Mouse (Mus musculus) limb, embryonic 14.5 days (tissue): ENCODE measurements around the gene Ndufaf8. TPM values are rescaled to one million over a fixed set of nuclear protein-coding genes. Genes with fewer than 3 reads are reported as not detected.

Experiments
- ATAC-seq: fragments of 200-750 bp; cut with Nextera tagmentation; 2 replicates; pipeline ENCODE4 v1.8.0; 2017; ENCODE audit warnings: low read depth, moderate number of reproducible peaks, moderate TSS enrichment; ENCODE audit not compliant: low FRiP score
- DNase-seq: peaks from one replicate; pipeline ENCODE4 v3.0.0-alpha.2; 2015; ENCODE audit warnings: low spot score
- H3K27ac ChIP-seq: fragments of 300-500 bp; sonication (generic); replicated peaks from 2 replicates; pipeline ENCODE4 v1.5.1; 2014; ENCODE audit warnings: low read depth, mild to moderate bottlenecking, low read length, moderate library complexity, mixed read lengths
- H3K27me3 ChIP-seq: fragments of 300-500 bp; sonication (generic); 2 replicates; pipeline ENCODE4 v1.6.1; 2014; ENCODE audit warnings: low read length, mixed read lengths; ENCODE audit not compliant: control insufficient read depth, insufficient read depth
- H3K36me3 ChIP-seq: fragments of 300-500 bp; sonication (generic); 2 replicates; pipeline ENCODE4 v1.6.1; 2014; ENCODE audit warnings: mild to moderate bottlenecking, low read length, moderate library complexity, mixed read lengths; ENCODE audit not compliant: control insufficient read depth, insufficient read depth
- H3K4me1 ChIP-seq: fragments of 300-500 bp; sonication (generic); 2 replicates; pipeline ENCODE4 v1.6.1; 2014; ENCODE audit warnings: antibody characterized with exemption, low read length, mixed read lengths; ENCODE audit not compliant: control insufficient read depth, insufficient read depth
- H3K4me2 ChIP-seq: fragments of 300-500 bp; sonication (generic); replicated peaks from 2 replicates; pipeline ENCODE4 v1.6.1; 2014; ENCODE audit warnings: low read depth, mild to moderate bottlenecking, low read length, moderate library complexity; ENCODE audit not compliant: severe bottlenecking
- H3K4me3 ChIP-seq: fragments of 300-500 bp; sonication (generic); replicated peaks from 2 replicates; pipeline ENCODE4 v1.5.1; 2014; ENCODE audit warnings: low read length
- H3K9ac ChIP-seq: fragments of 300-500 bp; sonication (generic); 2 replicates; pipeline ENCODE4 v1.6.1; 2014; ENCODE audit warnings: mild to moderate bottlenecking, low read depth, low read length, moderate library complexity; ENCODE audit not compliant: severe bottlenecking
- H3K9me3 ChIP-seq: fragments of 300-500 bp; sonication (generic); 2 replicates; pipeline ENCODE4 v1.6.1; 2016; ENCODE audit warnings: low read length; ENCODE audit not compliant: control insufficient read depth
- POLR2A ChIP-seq: fragments of 200-500 bp; IDR thresholded peaks from 2 replicates; pipeline ENCODE4 v1.8.0; 2012; ENCODE audit warnings: inconsistent platforms, mild to moderate bottlenecking, moderate library complexity, borderline replicate concordance; ENCODE audit not compliant: insufficient read depth, insufficient read length; ENCODE audit errors: extremely low read depth
- WGBS: fragments of 180-500 bp; shearing (Covaris S2); extraction: QIAGEN DNeasy Blood & Tissue Kit; methylation state at CpG from one replicate; pipeline ENCODE4 v1.1.7; 2014; 5-methylcytosine and 5-hydroxymethylcytosine counted together
- polyA plus RNA-seq, 2 experiments: library from polyadenylated mRNA; depleted of rRNA in 1 of 2; stranded (reverse) in 1 of 2; unstranded in 1 of 2; fragments of >200 nt; fragmentation: Nextera tagmentation in 1 of 2; extraction: Ambion mirVana in 1 of 2; gene quantifications; 2 replicates each; pipeline versions ENCODE4 v1.2.1 to v1.2.3; 2012 to 2014

The Ndufaf8 gene
- polyA plus RNA-seq, 2 experiments, result 40.0 to 81.2 TPM

DNA sequence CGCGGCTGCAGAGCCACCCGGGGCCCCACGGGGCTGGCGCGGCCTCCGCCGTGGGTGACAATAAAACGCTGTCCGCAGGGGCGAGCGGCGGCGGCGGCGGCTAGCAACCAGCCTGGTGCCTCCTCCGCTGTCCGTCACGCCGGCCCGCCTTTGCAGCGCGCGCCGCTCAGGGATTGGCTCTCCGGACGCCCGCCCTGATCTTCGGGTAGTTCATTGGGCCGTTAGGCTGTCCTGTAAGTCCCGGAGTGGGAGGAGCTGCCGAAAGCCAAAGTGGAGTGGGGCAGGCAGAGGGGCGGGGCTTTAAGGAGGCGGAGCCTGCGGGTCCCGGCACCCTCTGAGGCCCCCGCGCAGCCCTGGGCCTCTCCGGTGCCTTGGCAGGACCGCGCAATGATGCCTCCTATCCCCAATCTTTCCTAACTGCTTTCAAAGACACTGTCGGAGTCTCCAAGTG is 12.0 kb upstream of the Ndufaf8 start, which contains the start of gene Cep131:
TSS of gene Cep131 (minus strand) at position 126 of the 451 bp plus-strand sequence.
- ATAC-seq (peak; percentile 98), DNase-seq (peak; percentile 97)
- H3K27ac ChIP-seq, result peak within 1 kb of the TSS; percentile 52; the same call in 1 of the 2 replicates
- peak within 1 kb of the TSS; percentile 95 for H3K4me2 ChIP-seq
- H3K36me3 ChIP-seq, result peaks cover 33% of the 10 kb centered on the region
- H3K4me1 ChIP-seq, result peaks cover 11% of the 10 kb centered on the region
- under 1% methylated on average over 37 of the region's 42 CpGs for WGBS
- H3K27me3 ChIP-seq, result no peaks in the 10 kb centered on the region
- H3K9ac ChIP-seq, result peak within 1 kb of the TSS; percentile 88
- peak within 1 kb of the TSS; percentile 94 for H3K4me3 ChIP-seq
- H3K9me3 ChIP-seq, result no peaks in the 10 kb centered on the region
- TF ChIP-seq POLR2A, result no peak

DNA sequence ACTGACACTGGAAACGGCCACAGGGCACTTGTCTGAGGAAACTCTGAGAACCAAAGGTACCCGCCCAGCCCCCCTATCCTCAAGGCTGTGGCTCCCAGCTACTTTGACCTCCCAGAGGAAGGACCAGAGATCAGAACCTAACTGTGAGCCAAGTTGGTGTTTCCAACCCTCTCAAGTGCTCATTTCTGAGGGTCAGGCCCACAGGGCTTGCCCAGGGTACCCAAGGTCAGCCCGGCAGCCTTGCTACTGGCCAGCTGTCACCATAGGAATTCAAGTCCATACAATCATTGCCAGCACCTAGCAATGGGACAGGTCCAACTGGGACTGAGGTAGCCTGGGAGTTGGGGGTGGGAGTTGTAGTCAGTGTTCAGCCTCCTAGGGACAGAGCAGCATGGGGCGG is 8.1 kb upstream of the Ndufaf8 start:
- Histone ChIP-seq H3K27me3 (no peaks in the 10 kb centered on the region), H3K9me3 (no peaks in the 10 kb centered on the region), H3K27ac (no peak overlapping the region), H3K36me3 (peaks cover 44% of the 10 kb centered on the region), H3K4me1 (peaks cover 5% of the 10 kb centered on the region), H3K4me3 (no peak overlapping the region), H3K4me2 (no peak overlapping the region), H3K9ac (no peak overlapping the region)
- TF ChIP-seq POLR2A, result no peak
- WGBS, result 94% methylated on average over 4 of the region's 4 CpGs
- no peak for ATAC-seq
- no peak for DNase-seq

DNA sequence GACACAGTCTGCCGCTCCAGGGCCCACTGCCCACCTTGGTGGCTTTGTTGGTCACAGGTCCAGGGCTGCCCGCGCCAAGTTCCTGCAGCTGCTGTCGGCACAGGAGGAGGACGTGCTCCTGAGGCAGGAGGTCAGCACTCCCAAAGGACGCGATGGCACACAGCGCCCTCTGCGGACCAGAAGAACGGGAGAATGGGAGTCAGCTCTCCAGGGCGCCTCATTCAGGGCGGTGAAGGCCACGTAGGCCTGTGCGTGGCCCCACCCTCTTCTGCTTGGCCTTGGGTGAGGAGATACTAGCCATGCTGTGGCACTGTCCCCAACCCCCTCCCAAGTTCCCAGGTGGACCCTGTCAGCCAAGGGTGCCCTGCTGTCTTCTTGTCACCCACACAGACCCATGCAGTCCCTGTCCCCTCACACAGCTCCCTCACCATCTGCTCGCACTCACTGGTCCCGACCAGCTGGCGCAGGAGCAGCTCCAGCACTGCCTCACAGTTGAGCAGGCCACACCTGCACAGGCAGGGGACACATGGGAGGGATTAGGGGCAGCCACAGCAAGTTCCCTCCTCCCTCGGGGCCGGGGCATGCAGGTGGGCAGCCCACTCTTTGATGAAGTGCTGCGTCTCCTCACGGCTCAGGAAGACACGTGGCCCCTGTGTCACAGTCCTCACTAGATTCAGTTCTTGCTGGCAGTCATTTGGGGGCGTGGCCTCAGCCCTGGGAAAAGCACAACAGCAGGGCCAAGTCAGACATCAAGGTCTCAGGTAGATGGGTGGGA is 5.7 kb upstream of the Ndufaf8 start:
- H3K4me2 ChIP-seq, result no peak overlapping the region
- peaks cover 7% of the 10 kb centered on the region for H3K4me1 ChIP-seq
- no peak overlapping the region for H3K9ac ChIP-seq
- WGBS, result 73% methylated on average over 23 of the region's 23 CpGs
- no peaks in the 10 kb centered on the region for H3K9me3 ChIP-seq
- no peak for DNase-seq
- TF ChIP-seq POLR2A, result no peak
- H3K36me3 ChIP-seq, result peaks cover 57% of the 10 kb centered on the region
- no peak for ATAC-seq
- H3K27ac ChIP-seq, result no peak overlapping the region
- no peaks in the 10 kb centered on the region for H3K27me3 ChIP-seq
- H3K4me3 ChIP-seq, result no peak overlapping the region

DNA sequence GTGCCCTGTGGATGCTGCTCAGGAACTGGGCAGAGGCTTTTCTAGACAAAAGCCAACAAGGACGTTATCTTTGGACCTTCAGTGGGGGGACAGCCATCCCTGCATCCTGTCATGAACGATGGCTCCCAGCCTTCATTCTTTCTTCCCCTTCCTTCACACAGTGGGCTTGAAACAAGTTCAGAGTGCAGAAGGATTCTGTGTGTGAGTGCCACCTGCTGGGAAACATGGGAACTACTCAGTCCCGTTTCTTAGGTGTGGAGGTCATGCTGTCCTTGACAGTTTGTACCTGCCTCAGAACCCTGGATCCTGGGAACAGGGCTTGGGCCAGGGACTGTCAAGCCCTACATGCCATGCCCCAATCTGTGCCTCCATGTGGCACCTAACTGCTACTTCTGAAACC is 2.3 kb downstream of the Ndufaf8 start:
- DNase-seq (peak; percentile 80), ATAC-seq (no peak)
- WGBS, result 4% methylated on average over 3 of the region's 3 CpGs
- H3K4me2 ChIP-seq, result no peak overlapping the region
- no peak overlapping the region for H3K27ac ChIP-seq
- TF ChIP-seq POLR2A, result 0 out of 2 replicates have a peak, but pooled peaks have one; percentile 27
- peaks cover 7% of the 10 kb centered on the region for H3K4me1 ChIP-seq
- H3K9ac ChIP-seq, result no peak overlapping the region
- H3K4me3 ChIP-seq, result no peak overlapping the region
- H3K9me3 ChIP-seq, result no peaks in the 10 kb centered on the region
- H3K27me3 ChIP-seq, result no peaks in the 10 kb centered on the region
- H3K36me3 ChIP-seq, result peaks cover 37% of the 10 kb centered on the region

DNA sequence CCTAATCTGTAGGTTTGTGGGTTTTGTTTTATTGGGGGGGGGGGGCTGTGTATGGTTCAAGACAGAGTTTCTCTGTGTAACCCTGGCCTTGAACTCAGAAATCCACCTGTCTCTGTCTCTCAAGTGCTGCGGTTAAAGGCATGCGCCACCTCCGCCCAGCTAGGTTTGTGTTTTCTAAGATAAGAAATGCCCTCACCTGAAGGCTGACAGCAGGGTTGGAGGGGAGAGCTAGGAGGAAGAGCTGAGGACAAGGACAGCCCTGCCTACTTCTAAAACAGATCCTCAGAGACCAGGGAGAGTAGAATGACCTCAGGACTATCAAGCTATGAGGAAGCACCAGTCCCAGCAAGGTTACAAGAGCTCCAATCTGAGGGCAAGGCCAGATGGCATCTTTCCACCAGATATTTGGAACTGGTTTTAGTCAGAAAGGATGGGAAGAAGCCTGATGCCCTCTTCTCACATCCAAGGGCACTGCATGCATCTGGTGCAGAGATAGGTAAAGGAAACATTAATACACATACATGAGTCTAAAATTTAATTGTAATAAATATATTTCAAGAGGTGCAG is 4.8 kb downstream of the Ndufaf8 start:
- ATAC-seq (no peak), DNase-seq (no peak)
- Histone ChIP-seq H3K4me2 (no peak overlapping the region), H3K36me3 (peaks cover 41% of the 10 kb centered on the region), H3K27me3 (no peaks in the 10 kb centered on the region), H3K9me3 (no peaks in the 10 kb centered on the region), H3K4me1 (no peaks in the 10 kb centered on the region; the same call in 1 of the 2 replicates), H3K9ac (no peak overlapping the region), H3K27ac (no peak overlapping the region), H3K4me3 (no peak overlapping the region)
- TF ChIP-seq POLR2A, result no peak
- WGBS, result 80% methylated on average over 3 of the region's 3 CpGs
